Mouse (Mus musculus) liver, postnatal 0 days (tissue): ENCODE data around the gene Adprh. TPM values are rescaled to one million over a fixed set of nuclear protein-coding genes. Genes with fewer than 3 reads are reported as not detected.

Source experiments
- ATAC-seq: fragments of 200-750 bp; cut with Nextera tagmentation; 2 replicates; pipeline ENCODE4 v1.8.0; 2017; ENCODE audit warnings: mild to moderate bottlenecking, moderate library complexity
- DNase-seq: peaks from one replicate; pipeline ENCODE4 v3.0.0-alpha.2; 2016
- H3K27ac ChIP-seq: fragments of 300-500 bp; sonication (generic); 2 replicates; pipeline ENCODE4 v1.5.1; 2014; ENCODE audit warnings: antibody characterized with exemption, moderate library complexity, mild to moderate bottlenecking, low read depth
- H3K27me3 ChIP-seq: fragments of 300-500 bp; sonication (generic); 2 replicates; pipeline ENCODE4 v1.6.1; 2014; ENCODE audit warnings: low read length, control low read depth, mixed read lengths; ENCODE audit not compliant: insufficient read depth
- H3K36me3 ChIP-seq: fragments of 300-500 bp; sonication (generic); replicated peaks from 2 replicates; pipeline ENCODE4 v1.6.1; 2014; ENCODE audit warnings: mild to moderate bottlenecking, control low read depth, low read length, moderate library complexity, mixed read lengths; ENCODE audit not compliant: insufficient read depth
- H3K4me1 ChIP-seq: fragments of 300-500 bp; sonication (generic); 2 replicates; pipeline ENCODE4 v1.6.1; 2014; ENCODE audit warnings: antibody characterized with exemption, mild to moderate bottlenecking, control low read depth; ENCODE audit not compliant: insufficient read depth
- H3K4me2 ChIP-seq: fragments of 300-500 bp; sonication (generic); 2 replicates; pipeline ENCODE4 v1.6.1; 2014; ENCODE audit warnings: low read depth, mild to moderate bottlenecking, low read length, moderate library complexity, mixed read lengths
- H3K4me3 ChIP-seq: fragments of 300-500 bp; sonication (generic); 2 replicates; pipeline ENCODE4 v1.5.1; 2014; ENCODE audit warnings: low read depth, low read length
- H3K9ac ChIP-seq: fragments of 300-500 bp; sonication (generic); replicated peaks from 2 replicates; pipeline ENCODE4 v1.6.1; 2014; ENCODE audit warnings: mild to moderate bottlenecking, moderate library complexity
- H3K9me3 ChIP-seq: fragments of 300-500 bp; sonication (generic); 2 replicates; pipeline ENCODE4 v1.6.1; 2016; ENCODE audit warnings: mild to moderate bottlenecking, control low read depth, low read length, mixed read lengths
- CTCF ChIP-seq: sonication (generic); IDR thresholded peaks from 2 replicates; pipeline ENCODE4 v1.5.1; 2016; ENCODE audit warnings: antibody characterized with exemption, low read depth
- EP300 ChIP-seq: IDR thresholded peaks from 2 replicates; pipeline ENCODE4 v1.6.1; 2016; ENCODE audit warnings: antibody characterized with exemption, low read depth, mild to moderate bottlenecking
- WGBS: fragments of 180-500 bp; shearing (Covaris S2); extraction: QIAGEN DNeasy Blood & Tissue Kit; methylation state at CpG from one replicate; pipeline ENCODE4 v1.1.7; 2014; ENCODE audit not compliant: insufficient replicate concordance; 5-methylcytosine and 5-hydroxymethylcytosine counted together
- polyA plus RNA-seq: library from polyadenylated mRNA; unstranded; fragments of >200 nt; fragmentation: Nextera tagmentation; extraction: Ambion mirVana; gene quantifications from 2 replicates; pipeline ENCODE4 v1.2.1, GENCODE M21; 2015

The Adprh gene
- polyA plus RNA-seq, 1 experiment from 2014 or later, result 22.2 TPM

- ATAC-seq (no peak), DNase-seq (no peak)
- WGBS, result 76% methylated on average over 6 of the region's 6 CpGs
- Histone ChIP-seq H3K4me2 (no peak overlapping the region), H3K36me3 (0 out of 2 replicates have a peak, but pooled peaks cover 4% of the 10 kb centered on the region), H3K4me3 (no peak overlapping the region), H3K4me1 (peaks cover 33% of the 10 kb centered on the region), H3K9ac (no peak overlapping the region), H3K27ac (no peak overlapping the region), H3K27me3 (no peaks in the 10 kb centered on the region), H3K9me3 (no peaks in the 10 kb centered on the region)
- TF ChIP-seq CTCF (no peak), EP300 (no peak)
These were observed 51.0 kb downstream of the Adprh start for GRCm38 (mm10) chr16:38401468-38401867.

DNA sequence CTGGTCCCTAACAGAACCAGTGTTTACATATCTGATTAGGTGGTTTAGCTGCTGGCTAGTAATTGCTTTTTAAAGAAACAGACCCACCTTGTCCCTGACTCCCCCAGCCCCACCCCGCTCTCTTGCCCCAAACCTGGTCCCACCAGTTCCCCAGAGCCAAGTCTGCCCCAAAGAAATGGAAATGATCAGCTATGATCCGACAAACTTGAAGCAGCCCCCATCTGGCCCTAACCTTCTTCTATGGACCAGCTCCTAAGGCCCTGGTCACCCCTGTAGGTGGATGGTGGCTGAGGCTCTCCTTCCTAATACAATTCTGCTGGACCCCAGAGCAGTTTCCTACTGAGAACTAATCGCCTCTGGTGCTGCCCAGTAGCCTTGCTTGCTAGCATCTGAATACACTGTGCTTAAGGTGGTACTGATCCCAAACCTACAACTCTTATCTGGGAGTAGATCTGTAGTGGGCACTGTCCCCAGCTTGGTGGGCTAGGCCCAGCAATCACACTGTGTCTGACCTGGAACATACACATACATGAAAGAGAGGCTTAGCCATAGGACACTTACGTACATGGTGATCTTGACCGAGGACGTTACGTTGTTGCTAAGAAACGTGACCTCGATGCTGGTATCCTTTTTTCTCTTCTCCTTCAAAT, 52.1 kb downstream of the Adprh start:
- Histone ChIP-seq H3K4me2 (peak overlapping the region; percentile 64), H3K9me3 (no peaks in the 10 kb centered on the region), H3K4me3 (no peak overlapping the region), H3K27me3 (no peaks in the 10 kb centered on the region), H3K36me3 (0 out of 2 replicates have a peak, but pooled peaks cover 2% of the 10 kb centered on the region), H3K27ac (peak overlapping the region; percentile 88), H3K4me1 (peaks cover 33% of the 10 kb centered on the region), H3K9ac (peak overlapping the region; percentile 62; the same call in 1 of the 2 replicates)
- 79% methylated on average over 9 of the region's 9 CpGs for WGBS
- TF ChIP-seq CTCF, result no peak
- DNase-seq (no peak), ATAC-seq (no peak)

DNA sequence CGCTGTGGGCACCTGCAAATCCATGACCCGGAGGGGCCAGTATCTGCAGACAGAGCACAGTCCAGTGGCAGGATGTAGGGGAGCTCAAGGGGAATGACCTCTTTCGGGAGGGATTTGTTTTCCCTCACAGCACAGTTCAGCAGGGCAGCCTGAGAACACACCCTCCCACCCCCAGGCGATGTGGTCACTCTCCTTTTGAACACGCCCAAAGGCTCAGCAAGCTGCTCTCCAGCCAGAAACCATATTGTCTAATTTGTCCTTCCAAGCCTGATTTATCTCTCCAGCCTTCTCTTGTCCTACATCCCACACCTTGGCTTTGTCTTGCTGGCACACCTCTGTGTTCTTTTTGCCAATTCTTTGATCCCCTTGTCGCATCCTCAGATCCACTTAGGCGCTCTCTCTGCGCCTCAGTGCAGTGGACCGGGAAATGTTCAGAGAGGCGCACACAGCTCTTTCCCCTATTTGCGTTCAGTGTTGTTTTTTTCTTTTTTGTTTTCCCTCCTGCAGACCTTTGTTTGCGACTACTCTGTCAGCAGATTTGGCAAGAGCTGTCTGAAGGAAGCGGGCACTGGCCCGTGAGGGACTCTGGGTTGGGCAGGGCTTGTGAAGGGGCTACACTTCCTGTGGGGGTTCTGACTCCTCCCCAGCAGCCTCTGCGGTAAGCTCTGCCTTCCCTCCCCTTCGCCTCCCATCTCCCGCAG, 52.8 kb downstream of the Adprh start:
- Histone ChIP-seq H3K27ac (peak overlapping the region; percentile 88), H3K4me2 (peak overlapping the region; percentile 64), H3K27me3 (no peaks in the 10 kb centered on the region), H3K36me3 (no peaks in the 10 kb centered on the region), H3K9ac (peak overlapping the region; percentile 62), H3K9me3 (no peaks in the 10 kb centered on the region), H3K4me3 (no peak overlapping the region), H3K4me1 (peaks cover 35% of the 10 kb centered on the region)
- TF ChIP-seq CTCF (no peak), EP300 (peak; percentile 57)
- WGBS, result 14% methylated on average over 17 of the region's 17 CpGs
- peak; percentile 92 for ATAC-seq
- peak; percentile 72 for DNase-seq

GRCm38 (mm10) chr16:38399076-38399475, 53.4 kb downstream of the Adprh start:
- Histone ChIP-seq H3K27ac (peak overlapping the region; percentile 88), H3K9ac (0 out of 2 replicates have a peak overlapping the region, but pooled peaks have one; percentile 6), H3K27me3 (no peaks in the 10 kb centered on the region), H3K4me3 (no peak overlapping the region), H3K9me3 (no peaks in the 10 kb centered on the region), H3K4me2 (peak overlapping the region; percentile 64; the same call in 1 of the 2 replicates), H3K36me3 (no peaks in the 10 kb centered on the region), H3K4me1 (peaks cover 41% of the 10 kb centered on the region)
- DNase-seq (no peak), ATAC-seq (peak; percentile 25)
- TF ChIP-seq EP300 (no peak), CTCF (no peak)
- WGBS, result 33% methylated on average over 3 of the region's 3 CpGs

- H3K27ac ChIP-seq, result peak overlapping the region; percentile 88
These were observed 54.2 kb downstream of the Adprh start for GRCm38 (mm10) chr16:38398266-38398665.

DNA sequence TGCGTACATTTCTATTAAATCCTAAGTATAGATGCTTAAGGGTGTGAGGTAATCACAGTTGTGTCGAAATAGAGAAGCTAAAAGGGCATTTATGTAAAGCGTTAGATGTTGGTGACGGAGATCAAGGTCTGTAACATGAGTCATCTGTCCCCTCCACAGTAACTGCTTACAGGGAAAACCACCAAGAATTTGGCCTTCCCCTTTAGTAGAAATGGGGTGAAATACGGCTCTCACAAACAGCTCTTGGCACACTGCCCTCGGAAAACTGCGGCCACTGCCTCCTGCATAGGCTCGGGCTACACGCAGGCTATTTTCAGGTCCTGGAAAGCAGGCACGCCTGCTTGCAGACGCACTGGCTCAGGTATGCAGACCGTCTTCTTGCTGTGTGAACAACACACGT, 56.3 kb downstream of the Adprh start:
- DNase-seq (peak; percentile 74), ATAC-seq (peak; percentile 50)
- H3K4me3 ChIP-seq, result no peak overlapping the region
- H3K9me3 ChIP-seq, result no peaks in the 10 kb centered on the region
- peaks cover 42% of the 10 kb centered on the region for H3K4me1 ChIP-seq
- H3K36me3 ChIP-seq, result no peaks in the 10 kb centered on the region
- H3K9ac ChIP-seq, result no peak overlapping the region
- peak overlapping the region; percentile 62 for H3K27ac ChIP-seq
- H3K27me3 ChIP-seq, result no peaks in the 10 kb centered on the region
- 16% methylated on average over 13 of the region's 13 CpGs for WGBS
- H3K4me2 ChIP-seq, result no peak overlapping the region; the same call in 1 of the 2 replicates
- TF ChIP-seq EP300, result peak; percentile 78
- no peak for TF ChIP-seq CTCF

More at GRCm38 (mm10) chr16:38398266-38398665, 54.2 kb downstream of the Adprh start:
- no peak for TF ChIP-seq EP300
- no peak for TF ChIP-seq CTCF
- Histone ChIP-seq H3K36me3 (no peaks in the 10 kb centered on the region), H3K9me3 (no peaks in the 10 kb centered on the region), H3K27me3 (no peaks in the 10 kb centered on the region), H3K4me1 (peaks cover 42% of the 10 kb centered on the region), H3K9ac (no peak overlapping the region), H3K4me2 (no peak overlapping the region), H3K4me3 (no peak overlapping the region)
- ATAC-seq (no peak), DNase-seq (no peak)
- 73% methylated on average over 6 of the region's 6 CpGs for WGBS
